Mouse (Mus musculus) gastrocnemius, postnatal 14 days (tissue): ENCODE data around the gene Kansl2. TPM values are rescaled to one million over a fixed set of nuclear protein-coding genes. Genes with fewer than 3 reads are reported as not detected.

ENCODE experiments used
- microRNA-seq, 2 experiments: library from miRNA; unstranded; fragments of <30 nt; microRNA quantifications; one replicate each; pipeline ENCODE4 v1.2.0; 2021
- total RNA-seq, 2 experiments: library from RNA; stranded (reverse); gene quantifications; 2 replicates each; pipeline ENCODE4 v1.2.3; 2021

The Kansl2 gene
- total RNA-seq, 2 experiments from 2014 or later: 52.5 to 56.9 TPM

Small RNA genes within 50 kb of the gene (microRNA-seq; reads per million reads assigned to microRNA genes)
- gene Mir1291: 3.5 to 7.0 reads per million in 2 experiments

Other genes with a start within 250 kb of the Kansl2 start
- gene Zfp641, start 238.1 kb downstream of the Kansl2 start, total RNA-seq: 10 to 100 TPM; 12.3 to 14.9 TPM
- gene Olfr285, start 216.9 kb downstream of the Kansl2 start, total RNA-seq: not detected
- gene Olfr284, start 193.3 kb downstream of the Kansl2 start, total RNA-seq: not detected
- not detected for gene Olfr283, start 153.3 kb downstream of the Kansl2 start, total RNA-seq
- not detected for gene Olfr282, start 103.0 kb downstream of the Kansl2 start, total RNA-seq
- gene Olfr281, start 81.7 kb downstream of the Kansl2 start, total RNA-seq: not detected
- not detected for gene OR5BS1P, start 64.4 kb downstream of the Kansl2 start, total RNA-seq
- not detected for gene Lalba, start 51.5 kb downstream of the Kansl2 start, total RNA-seq
- gene Olfr279, start 41.9 kb downstream of the Kansl2 start, total RNA-seq: not detected
- gene Ccnt1, start 36.7 kb upstream of the Kansl2 start, total RNA-seq: 10 to 100 TPM; 20.4 to 20.6 TPM
- gene 4930415O20Rik, start 36.7 kb upstream of the Kansl2 start, total RNA-seq: under 1 TPM in 1 of 2 experiments, not detected in 1; 0.44 TPM
- gene Adcy6, start 75.8 kb upstream of the Kansl2 start, total RNA-seq: 10 to 100 TPM; 33.1 to 36.4 TPM
- gene Cacnb3, start 96.6 kb upstream of the Kansl2 start, total RNA-seq: 1 to 10 TPM; 6.6 to 9.5 TPM
- 10 to 100 TPM; 45.1 to 48.1 TPM for gene Ddx23, start 128.6 kb upstream of the Kansl2 start, total RNA-seq
- 1 to 10 TPM in 1 of 2 experiments, under 1 TPM in 1; 0.40 to 1.2 TPM for gene Rnd1, start 143.2 kb upstream of the Kansl2 start, total RNA-seq
- not detected for gene Ccdc65, start 173.9 kb upstream of the Kansl2 start, total RNA-seq
- gene Fkbp11, start 193.9 kb upstream of the Kansl2 start, total RNA-seq: 1 to 10 TPM; 3.9 to 4.4 TPM
- 10 to 100 TPM; 14.6 to 15.8 TPM for gene Arf3, start 228.9 kb upstream of the Kansl2 start, total RNA-seq
- gene Wnt10b, start 243.9 kb upstream of the Kansl2 start, total RNA-seq: 1 to 10 TPM in 1 of 2 experiments, under 1 TPM in 1; 0.78 to 1.5 TPM